Mouse (Mus musculus) cerebellum, adult 2 months (tissue): ENCODE measurements around the gene Klhdc2.

Experiments used
- CTCF ChIP-seq: fragments of 200-500 bp; IDR thresholded peaks from 2 replicates; pipeline ENCODE4 v1.5.1; 2011; ENCODE audit warnings: low read depth, mild to moderate bottlenecking, control low read depth, low read length, moderate library complexity, borderline replicate concordance; ENCODE audit not compliant: insufficient read depth
- POLR2A ChIP-seq: fragments of 200-500 bp; IDR thresholded peaks from 2 replicates; pipeline ENCODE4 v1.6.1; 2011; ENCODE audit warnings: low read length, control low read depth, borderline replicate concordance; ENCODE audit not compliant: insufficient read depth

DNA sequence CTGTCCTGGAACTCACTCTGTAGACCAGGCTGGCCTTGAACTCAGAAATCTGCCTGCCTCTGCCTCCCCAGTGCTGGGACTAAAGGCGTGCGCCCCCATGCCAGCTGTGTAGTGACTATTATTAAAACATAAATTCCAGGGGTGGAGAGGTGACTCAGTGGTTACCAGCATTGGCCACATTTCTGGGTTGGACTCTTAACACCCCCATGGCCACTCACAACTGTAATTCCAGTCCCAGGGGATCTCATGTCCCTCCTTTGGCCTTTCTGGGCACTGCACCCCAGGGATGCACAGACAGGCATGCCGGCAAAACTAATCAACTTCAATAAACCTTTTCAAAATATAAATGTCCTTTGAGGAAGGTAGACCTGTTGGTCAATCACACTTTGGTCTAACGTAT lies 1.8 kb downstream of the Klhdc2 start:
- no peak for TF ChIP-seq POLR2A
- no peak for TF ChIP-seq CTCF
